Mouse (Mus musculus) frontal cortex, postnatal 10 days (tissue): ENCODE measurements around the gene 1700023F06Rik.

Experiments used
- DNase-seq, 2 experiments: peaks; one replicate each; pipeline ENCODE4 v3.0.0; 2022; ENCODE audit warnings: low spot score in 2 of 2, mixed read lengths in 1 of 2

Gene 1700023F06Rik

DNA sequence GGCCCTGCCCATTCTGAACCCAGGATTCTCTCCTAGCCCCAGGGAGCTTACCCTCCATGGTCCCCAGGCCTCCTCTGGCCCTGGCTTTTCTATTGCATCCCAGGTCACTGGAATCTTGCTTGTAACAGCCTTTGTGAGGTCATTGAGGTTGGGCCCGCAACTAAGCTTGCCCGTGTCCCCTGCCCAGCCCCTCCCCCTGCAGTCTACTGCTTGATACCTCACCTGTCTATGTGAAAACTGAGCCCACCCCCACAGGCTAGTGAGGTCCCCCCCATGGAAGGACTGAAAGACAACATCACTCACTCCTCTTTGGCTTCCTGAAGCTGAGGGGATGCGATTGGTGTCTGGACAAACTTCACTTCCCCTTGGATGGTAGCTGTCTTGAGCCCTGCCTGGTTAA lies at the start of gene 1700023F06Rik:
1700023F06Rik (minus strand) TSS at position 101 of the 400 bp plus-strand sequence.
- no peak for DNase-seq

DNA sequence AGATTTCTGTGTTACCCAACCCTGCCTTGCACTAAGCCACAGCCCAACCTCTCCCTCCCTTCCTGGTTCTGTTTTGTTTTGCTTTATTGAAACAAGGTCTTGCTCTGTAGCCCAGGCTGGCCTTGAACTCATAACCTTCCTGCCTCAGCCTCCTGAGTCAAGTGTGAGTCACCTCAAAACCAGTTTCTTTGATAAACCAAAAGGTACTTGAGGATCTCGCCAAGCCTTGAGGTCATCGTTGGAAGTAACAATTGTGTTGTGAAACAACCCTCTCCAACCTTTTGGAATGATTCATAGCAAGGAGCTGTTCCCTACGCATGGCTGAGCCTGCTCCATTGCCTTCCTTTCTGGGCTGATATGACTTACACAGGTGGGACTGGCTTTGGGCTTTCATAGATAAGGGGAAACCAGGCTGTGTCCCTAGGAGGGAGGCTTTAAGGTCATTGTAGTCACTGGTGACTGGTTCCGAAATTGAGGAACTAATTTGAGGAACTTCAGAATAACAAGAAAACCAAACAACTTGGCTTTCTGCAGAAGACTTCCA lies 49.7 kb upstream of the 1700023F06Rik start:
- DNase-seq: no peak

DNA sequence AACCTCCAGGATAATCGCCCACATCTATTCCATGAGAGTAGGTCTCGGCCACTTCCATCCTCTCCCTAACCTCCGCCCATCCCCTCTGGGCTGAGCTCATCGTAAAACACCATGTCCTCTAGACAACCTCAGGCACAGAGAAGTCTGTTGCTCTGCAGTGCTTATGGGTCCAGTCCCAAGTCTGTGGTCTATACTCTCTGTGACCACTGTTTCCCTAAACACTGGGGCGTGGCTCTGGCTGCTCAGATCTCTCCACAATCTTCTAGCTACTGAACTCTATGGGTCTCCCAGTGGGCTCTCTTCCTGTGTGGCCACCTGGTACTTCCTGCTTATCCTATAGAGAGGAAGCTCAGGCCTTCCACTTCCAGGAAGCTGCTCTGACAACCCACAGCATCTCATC lies 45.2 kb upstream of the 1700023F06Rik start:
- no peak for DNase-seq

DNA sequence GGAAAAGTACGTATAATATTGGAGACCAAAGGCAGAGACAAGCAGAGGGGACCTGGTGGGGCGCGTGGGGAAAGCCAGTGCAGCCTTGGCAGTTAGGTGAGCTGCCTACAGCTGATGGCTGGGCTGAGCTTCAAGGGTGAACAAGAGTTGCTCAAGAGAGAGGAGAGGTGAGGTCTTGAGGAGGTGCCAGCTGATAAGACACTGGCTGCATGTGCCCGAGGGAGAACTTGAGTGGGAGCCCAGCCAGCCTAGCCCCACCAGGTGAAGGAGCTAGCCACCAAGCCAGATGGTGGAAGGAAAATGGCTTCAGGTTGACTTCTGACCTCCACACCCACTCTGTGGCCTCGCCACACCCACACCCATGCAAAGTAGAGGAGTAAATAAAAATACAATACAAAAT lies 44.0 kb upstream of the 1700023F06Rik start:
- DNase-seq: no peak

DNA sequence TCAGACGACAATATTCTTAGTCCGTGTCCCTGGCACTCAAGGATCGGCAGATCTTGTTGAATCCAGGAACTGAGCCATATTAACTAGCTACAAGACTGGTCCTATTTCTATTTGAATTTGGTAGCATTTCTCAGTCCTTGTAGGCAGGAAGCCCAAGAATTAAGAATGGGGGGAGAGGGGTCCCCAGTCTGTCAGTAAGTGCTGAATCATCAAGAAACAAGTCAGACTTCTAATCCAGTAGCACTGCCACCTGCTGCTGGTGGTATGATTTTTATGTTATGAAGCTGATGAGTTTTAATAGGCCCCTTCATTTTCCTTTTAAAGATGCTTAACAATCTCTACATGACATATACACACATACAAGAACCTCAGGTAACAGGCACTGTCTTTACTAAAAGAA lies 42.0 kb upstream of the 1700023F06Rik start:
- no peak for DNase-seq

DNA sequence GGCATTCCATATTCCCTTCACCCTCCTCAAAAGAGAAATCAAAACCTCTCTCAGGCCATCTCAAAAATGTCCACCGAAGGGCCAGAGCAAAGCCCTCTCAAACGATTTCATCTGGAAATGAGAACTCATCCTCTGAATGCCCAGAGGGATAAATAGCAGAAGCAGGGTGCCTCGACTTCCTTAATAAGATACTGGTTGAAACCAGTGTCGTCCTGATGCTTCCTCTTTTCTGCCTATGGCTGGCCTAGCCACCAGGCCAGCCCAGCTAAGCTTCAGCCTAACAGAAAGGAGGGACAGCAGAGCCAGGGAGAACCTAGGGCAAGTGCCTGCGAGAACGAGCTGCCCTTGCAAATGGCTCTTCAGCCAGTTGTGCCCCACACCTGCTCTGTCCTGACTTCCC lies 41.2 kb upstream of the 1700023F06Rik start:
- DNase-seq: no peak

DNA sequence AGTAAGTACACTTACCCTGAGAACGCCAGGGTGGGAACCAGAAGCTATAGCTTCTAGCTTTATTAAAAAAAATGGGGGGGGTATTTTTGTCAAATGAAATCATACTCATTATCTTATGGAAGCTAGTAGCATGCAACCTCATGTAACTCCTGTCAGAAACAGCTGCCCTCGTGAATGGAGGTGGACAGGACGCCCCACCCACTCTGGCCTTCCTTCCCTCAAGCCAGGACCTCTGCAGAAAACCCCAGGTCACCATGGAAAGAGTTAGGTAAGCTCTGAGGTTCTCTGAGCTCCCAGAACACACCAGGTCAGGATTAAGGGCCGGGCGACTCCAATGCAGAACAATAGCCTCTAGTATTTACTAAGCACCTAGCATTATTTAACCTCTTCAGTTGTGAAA lies 40.5 kb upstream of the 1700023F06Rik start:
- DNase-seq: no peak

DNA sequence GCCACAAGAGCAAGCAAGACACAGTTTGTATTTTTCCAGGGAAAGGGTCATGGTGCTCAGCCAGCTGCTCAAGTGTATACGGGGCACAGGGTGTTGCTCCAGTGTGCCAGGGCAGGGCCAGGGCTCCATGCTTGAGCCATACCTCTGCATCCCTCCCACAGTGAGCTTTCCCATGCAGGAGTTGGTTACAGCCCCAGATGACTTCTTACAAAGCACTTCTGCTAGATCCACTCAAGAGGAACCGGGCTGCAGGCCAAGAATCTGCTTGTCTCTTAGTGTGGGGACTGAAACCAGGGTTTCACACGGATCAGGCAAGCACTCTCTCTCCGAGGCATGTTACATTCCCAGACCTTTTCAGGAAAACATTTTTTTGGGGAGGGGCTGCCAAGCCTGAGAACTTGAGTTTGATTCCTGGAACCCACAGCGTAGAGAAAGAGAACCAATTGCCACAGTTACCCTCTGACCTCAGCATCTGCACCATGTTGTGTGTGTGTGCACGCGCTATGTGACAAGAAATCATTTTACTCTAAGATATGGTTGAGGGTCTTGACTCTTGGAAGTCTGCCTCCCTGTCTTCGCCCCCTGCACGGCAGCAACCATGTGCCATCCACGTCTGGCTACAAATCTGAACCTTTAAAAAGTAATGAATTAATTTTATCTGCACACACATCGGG lies 39.3 kb upstream of the 1700023F06Rik start:
- DNase-seq: peak; percentile 72 to 75

DNA sequence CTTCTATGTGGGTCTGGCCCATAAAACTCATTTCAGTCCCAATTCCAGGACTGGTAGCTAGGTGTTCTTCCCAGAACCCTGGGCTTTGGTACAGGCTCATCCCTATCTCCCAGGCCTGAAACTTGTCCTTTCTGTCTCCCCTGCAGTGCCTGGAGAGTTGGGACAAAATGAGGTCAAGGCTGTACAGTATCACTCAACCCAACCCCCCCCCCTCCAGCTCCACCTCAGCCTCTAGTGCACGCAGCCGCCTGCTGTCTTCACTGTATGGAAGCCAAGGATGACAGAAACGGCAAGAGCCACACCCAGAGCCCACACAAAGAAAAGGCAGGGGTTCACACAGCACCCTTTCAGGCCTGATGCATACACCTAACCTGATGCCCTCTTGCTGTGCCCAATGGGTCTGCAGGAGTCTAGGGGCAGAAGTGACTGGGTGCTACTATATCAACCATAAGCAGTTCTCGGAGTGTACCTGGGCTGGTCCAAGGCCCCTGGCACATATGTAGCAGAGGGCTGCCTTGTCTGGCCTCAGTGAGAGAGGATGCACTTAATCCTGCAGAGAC lies 38.5 kb upstream of the 1700023F06Rik start:
- no peak for DNase-seq

DNA sequence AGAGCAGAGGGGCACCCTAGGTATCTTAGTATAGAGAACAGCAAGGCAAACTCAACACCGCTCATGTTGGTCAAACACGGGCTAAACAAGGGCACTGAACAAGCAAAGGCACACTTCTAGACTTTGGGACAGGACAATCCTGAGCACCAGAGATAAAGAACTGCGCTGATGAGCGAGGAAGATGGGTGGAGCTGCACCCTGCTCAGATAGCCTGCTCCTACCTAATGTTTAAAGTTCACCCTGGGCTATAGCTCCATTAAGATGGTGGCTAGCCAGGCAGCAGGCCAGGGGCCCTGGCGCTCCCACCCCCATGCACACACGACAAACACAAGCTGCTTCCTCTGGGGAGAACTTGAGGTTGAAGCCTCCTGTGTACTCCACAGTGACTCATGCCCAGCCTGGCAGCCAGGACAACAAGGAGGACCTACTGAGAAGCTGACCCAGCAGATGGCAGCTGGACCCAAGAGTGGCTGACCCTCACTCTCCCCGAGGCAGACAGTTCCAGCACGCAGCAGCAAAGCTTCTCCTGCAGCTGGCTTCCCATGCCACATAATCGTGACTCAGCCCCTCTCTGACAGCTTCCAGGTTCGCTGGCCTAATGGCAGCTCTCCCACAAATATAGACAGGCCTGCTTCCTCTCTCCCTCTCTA lies 37.8 kb upstream of the 1700023F06Rik start:
- peak in 1 of 2 experiments; percentile 66 for DNase-seq

DNA sequence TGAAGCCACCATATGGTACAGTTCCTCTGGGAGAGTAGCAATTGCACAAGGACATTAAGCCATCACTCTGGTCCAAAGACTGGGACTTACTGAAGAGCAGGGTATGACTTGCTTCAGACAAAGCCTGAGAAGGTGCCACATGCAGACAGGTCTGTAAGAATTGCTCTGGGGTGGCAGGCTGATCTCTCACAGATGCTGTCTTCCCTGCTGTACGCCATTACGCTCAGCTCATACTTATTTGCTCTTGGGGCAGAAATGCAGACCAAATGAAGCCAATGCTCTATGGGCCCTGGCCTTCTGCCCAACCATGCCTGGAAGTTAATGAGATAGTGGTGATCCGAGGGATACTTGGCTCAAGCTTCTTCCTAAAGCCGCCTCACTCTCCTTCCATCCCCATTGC lies 36.5 kb upstream of the 1700023F06Rik start:
- no peak for DNase-seq

DNA sequence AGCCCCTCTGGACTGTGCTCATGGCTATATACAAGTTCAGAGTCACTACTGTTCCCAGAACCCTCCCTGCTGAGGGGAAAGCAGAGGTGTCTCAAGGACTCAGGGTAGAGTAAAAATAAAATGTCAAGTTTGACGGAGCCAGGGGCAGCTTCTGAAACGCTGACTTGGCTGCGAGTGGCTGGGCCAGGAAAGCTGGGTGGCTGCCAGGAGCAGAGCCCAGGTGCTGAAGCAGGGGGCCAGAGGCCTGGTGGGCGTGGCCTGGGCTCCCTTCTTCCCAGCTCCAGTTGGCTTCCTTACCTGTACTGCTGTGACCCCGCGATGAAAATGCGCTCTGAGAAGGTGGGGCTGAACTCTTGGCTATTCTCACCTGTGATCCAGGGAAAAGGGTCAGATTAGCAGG lies 32.4 kb upstream of the 1700023F06Rik start:
- DNase-seq: no peak

DNA sequence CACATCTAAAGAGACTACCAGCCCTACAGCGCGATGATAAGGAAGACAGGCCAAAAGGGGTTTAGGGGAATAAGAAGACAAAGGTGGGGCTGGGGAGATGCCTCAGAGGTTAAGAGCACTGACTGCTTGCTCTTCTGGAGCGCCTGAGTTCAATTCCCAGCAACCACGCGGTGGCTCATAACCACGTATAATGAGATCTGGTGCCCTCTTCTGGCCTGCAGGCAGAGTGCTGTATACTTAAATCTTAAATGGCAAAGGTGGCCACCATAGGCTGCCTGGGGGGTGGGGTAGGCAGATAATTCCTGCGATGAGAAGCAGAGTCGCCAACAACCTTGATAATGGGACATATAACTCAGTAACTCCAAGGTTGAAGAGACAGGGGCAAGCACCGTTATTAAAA lies 29.4 kb upstream of the 1700023F06Rik start:
- DNase-seq: no peak

DNA sequence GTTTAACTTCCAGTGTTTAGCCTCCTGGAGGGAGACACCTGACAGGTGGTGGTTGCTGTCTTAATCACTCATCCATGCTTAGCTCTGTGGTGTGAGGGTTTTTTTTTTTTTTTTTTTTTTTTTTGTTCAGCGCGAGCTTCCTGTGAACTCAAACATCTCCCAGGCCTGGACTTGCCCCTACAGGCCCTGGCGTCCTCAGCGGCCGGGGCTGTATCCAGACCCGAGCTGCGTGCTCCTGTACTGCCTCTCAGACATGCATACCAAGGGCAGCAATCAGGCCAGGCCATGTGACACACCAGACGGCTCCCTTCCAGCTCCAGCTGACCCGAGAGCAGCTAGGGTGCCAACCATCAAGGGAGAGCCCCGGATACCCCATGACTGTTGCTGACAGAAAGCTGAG lies 28.5 kb upstream of the 1700023F06Rik start:
- DNase-seq: no peak

DNA sequence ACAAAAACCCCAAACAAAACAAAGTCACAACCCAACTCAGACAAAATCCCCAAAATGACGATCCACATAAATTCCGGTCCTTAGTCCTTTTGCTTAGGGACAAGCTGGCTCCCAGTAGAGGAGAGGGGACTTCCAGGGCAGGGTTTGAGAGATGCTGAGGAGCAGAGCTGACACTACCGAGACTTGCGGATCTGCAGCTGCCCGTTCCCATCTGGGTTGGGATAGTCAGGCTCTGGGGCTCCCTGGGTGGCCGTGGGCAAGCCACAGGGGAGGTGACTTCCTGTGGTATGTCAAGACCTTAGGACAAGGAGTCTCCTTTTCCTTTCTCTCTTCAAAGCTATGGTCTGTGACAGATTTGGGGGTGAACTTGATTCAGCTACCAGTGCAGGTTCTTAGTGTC lies 28.1 kb upstream of the 1700023F06Rik start:
- no peak for DNase-seq

DNA sequence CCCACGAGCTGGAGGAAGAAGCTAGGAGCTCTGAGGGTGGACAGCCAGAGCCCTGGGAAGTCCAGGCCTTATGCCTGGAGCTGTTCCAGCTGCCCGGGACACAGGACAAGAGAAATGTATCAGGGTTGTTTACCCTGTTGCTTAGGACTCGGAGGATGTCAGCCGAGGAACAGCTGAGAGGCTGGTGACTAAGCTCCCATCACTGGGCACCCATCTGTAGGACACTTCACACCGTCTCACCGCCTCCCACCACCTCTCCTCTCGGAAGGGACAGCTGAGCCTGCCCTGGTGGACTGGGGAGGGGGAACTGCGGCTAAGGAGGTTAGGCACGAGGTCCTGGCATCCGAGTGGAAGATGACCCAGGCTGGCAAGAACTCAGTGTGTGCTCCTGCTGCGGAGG lies 27.3 kb upstream of the 1700023F06Rik start:
- DNase-seq: no peak

DNA sequence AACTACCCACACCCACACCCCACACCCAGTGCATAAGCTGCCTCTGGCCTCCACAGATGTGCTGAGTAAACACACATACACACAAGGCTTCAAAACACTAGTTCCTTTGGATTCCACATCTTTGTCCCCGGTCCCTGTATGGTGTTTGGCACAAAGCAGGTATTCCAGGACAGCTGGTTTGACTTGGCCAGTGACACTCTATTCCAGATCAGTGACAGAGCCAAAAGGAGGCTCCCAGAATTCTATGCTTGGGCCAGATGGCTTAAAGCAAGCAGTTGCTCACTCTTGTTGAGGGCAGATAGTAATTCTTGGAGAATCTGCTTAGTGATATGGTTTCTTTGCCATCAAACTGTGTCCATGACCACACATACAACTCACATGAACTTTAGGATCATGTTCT lies 26.1 kb upstream of the 1700023F06Rik start:
- DNase-seq: no peak

DNA sequence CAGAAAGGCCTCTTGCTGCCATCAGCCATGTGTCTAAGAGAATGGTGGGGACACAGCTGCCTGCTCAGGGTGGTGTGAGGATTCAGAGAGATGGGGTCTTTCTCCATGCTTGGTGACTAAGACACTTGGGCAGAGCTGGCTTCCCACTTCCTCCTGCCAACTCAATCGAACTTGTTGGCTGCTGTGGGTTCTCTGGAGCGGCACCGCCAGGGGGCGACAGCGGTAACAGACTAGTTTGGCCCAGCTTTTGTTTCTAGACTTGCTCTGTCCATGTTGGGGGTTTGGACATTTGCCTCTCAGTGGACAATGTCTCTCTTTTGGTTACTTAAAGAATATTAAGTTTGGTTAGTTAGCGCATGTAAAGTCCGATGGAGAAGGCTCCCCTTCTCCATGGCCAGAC lies 24.6 kb upstream of the 1700023F06Rik start:
- DNase-seq: peak; percentile 56 to 75

DNA sequence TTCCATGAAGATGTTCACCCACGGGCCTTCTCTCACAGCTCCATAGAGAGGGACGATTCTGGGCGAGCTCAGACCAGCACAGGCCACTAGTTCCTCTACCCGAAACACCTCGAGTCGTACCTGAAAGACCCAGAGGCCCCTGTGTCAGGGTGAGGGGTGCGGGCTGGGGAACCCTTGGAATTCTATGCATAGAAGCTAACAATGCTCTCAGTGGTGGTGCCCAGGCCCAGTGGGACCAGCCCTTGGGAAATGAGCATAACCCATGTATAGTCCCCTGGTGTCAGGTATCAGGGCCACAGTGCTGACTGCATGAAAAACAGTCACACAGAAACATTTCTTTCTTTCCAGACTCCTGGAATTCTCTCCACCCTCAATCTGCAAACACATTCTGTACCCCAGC lies 23.0 kb upstream of the 1700023F06Rik start:
- DNase-seq: no peak

DNA sequence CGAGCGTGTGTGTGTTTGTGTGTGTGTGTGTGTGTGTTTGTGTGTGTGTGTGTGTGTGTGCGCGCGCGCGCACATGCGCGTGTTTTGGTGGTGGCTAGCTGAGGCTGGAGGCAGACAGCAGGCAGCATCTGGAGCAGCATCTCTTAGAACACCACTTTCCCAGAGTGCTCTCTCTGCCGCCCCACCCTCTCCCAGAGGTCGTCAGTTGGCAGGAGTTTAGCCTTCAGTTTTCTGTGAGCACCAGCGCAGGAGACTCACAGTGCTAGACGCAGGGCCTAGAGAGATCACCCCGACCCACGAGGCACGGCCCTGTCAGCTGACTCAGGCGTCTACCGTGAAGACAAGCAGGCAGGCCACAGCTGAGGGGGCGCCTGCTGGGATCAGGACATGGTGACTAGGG lies 22.3 kb upstream of the 1700023F06Rik start:
- DNase-seq: no peak

DNA sequence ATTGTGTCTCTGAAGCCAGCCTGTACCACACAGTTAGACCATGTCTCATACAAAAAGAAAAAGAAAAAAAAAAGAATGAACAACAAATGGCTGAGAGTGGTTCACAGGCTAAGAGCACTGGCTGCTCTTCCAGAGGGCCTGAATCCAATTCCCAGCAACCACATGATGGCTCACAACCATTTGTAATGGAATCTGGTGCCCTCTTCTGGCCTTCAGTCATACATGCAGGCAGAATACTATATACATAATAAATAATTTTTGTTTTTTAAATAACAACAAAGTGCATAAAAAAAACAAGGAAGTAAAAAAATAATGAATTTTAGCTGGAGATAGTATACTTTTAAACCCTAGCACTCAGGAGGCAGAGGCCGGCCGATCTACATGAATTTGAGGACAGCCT lies 21.2 kb upstream of the 1700023F06Rik start:
- DNase-seq: no peak

DNA sequence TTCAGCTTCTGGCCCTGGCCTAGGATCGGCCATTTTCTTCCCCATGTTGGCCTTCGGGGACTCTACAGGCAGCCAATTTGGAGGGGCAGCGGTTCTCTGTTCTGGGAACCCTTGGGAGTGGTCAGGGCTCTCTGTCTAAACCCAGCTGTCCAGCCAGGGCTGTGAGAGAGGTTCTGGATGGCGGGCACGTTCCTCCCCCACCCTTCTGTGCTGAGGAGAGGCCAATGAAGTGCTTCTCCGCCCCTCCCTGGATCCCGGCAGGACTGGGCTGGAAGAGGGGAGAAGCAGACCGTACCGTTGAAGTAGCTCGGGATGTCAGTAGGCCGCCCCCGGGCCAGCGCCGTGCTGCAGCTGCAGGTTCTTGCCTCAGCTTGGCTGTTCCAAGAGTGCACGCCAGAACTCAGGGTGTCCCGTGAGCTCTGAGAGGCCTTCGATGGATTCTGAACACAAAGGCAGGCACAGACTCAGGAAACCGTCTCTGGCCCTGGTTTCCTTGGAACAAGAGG lies 15.6 kb upstream of the 1700023F06Rik start:
- DNase-seq: no peak

DNA sequence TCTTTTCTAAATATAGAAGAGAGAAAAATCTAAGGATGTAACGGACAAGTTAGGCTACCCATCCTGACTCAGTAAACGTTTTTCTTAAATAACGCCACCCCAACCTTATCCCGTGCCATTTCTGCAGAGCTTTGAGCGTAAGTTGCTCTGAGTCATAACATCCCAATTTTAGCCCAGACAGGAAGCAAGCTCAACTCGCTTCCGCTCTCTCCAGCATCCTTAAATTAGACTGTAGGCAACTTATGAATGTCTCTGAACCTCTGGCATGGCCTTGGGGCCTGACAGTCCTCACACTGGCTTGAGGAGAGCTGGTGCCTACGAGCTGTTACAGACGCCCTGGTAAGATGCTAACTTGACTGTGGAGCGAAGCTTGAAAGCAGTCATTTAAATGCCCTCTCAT lies 15.1 kb upstream of the 1700023F06Rik start:
- DNase-seq: no peak
